15 mouse cellular contexts compared by ENCODE assay signal in the genomic region with DNA sequence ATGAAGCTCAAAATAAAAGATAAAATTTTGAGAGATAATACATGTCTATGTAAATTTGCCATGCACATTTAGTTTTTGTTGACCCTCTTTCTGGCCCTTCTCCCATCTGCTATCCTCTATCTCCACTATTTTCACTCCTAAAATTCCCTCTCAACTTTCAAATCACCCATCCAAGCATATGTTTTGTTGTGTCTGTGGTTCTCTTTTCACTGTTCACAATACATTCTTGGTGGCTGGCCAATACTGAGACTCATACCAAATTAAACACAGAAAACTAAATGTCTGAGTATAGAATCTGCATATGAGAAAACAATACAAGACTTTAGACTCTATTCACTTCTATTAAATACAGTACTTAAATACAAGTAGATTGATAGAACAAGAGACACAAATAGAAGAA.
"Had no signal": no experiment of that assay in that cellular context is flagged by ENCODE, and none has a peak within 500 bp of the region (broad histone marks: within the 10 kb centered on the region; RNA-seq: fewer than 3 reads in every experiment).

No protein-coding gene starts in this region.

- H3K36me3 ChIP-seq: neural tube, embryonic 15.5 days; stomach, embryonic 15.5 days had no signal

- H3K4me2 ChIP-seq: neural tube, embryonic 15.5 days; stomach, embryonic 15.5 days had no signal

- H3K27ac ChIP-seq: neural tube, embryonic 15.5 days; stomach, embryonic 15.5 days; stomach, postnatal 0 days had no signal

- DNase-seq: retina, postnatal 1 day; right cerebral cortex, adult 18-20 months; right cerebral cortex, postnatal 14 days; right cerebral cortex, postnatal 25 days; right cerebral cortex, postnatal 4 days; spleen, adult 18-20 months; thymus, adult 18-20 months; thymus, adult 2 months; thymus, postnatal 14 days; thymus, postnatal 25 days; thymus, postnatal 36 days; thymus, postnatal 4 days had no signal

- H3K27me3 ChIP-seq: neural tube, embryonic 15.5 days; stomach, embryonic 15.5 days had no signal

- H3K9ac ChIP-seq: neural tube, embryonic 15.5 days; stomach, embryonic 15.5 days had no signal

- H3K4me1 ChIP-seq: neural tube, embryonic 15.5 days; stomach, embryonic 15.5 days had no signal

- H3K4me3 ChIP-seq: neural tube, embryonic 15.5 days; stomach, embryonic 15.5 days had no signal

- H3K9me3 ChIP-seq: neural tube, embryonic 15.5 days; stomach, embryonic 15.5 days had no signal
